Mouse (Mus musculus) 416B (cell line): ENCODE measurements around the gene Ccdc71l.

Experiments used
- DNase-seq: peaks from one replicate; pipeline ENCODE4 v3.0.0; 2011; ENCODE audit warnings: low read depth

Gene Ccdc71l

DNA sequence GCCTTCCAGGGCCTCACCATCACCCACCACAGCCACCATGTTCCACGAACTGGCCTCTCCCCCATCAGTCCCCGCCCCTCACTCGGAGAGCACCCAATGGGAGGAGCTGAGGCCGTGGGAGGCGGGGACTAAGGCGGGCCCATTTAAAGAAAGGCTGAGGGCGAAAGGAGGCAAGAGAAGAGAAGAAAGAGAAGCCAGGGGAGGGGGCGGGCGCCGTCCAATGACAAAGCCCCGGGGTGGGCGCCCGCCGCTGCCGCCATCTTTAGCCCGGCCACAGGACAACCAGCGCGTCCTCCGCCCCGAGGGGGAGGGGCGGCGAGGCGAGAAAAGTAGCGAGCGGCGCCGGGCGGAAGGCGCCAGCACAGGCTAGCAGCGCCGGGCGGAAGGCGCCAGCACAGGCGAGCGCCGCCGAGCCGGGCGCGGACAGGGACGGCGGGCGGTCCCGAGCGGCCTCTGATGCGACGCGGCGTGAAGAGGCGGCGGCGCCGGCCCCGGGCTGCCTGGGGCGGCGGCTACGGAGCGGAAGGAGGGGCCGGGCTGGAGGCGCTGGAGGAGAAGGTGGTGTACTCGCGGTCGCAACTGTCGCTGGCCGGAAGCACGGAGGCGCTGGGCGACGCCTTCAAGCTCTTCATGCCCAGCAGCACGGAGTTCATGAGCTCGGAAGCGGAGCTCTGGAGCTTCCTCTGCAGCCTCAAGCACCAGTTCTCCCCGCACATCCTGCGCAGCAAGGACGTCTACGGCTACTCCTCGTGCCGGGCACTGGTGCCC, at the start of gene Ccdc71l:
TSS of gene Ccdc71l (plus strand) at position 177 of the 768 bp plus-strand sequence.
- peak; percentile 87 for DNase-seq

DNA sequence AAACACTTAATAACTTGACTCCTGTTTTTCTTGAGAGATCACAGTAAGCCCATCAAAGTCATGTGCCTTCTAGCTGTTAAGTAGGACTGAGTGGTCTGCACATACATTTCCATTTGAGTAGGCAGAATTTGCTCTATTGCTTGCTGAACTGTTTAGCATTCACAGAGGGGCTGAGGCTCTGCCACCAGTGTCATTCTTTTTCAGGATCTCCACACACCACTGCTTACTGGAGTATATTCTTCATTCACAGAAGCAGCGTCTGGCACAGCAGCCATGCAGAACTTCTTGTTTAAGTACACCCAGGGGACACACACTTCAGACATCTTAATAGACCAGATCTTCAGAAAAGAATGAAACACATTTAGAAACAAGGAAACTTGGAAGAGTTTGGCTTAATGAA, 39.4 kb upstream of the Ccdc71l start:
- DNase-seq = no peak

DNA sequence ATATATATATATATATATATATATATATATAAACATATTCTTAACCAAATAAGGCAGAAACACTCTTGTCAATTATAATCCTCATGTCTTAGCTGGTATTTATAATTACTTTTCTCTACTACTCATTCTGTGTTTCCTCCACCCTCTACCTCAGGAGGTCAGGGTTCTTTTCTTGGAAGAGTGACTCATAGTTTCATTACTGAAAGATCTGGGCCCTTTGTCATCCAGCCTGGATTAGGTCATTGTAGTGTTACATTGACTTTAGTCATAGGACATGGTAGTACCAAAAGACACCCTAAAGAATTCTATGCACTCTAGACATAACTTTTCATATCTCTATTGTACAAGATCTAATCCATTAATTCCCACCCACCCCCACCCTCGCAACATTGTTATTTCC, 35.0 kb upstream of the Ccdc71l start:
- peak; percentile 37 for DNase-seq

DNA sequence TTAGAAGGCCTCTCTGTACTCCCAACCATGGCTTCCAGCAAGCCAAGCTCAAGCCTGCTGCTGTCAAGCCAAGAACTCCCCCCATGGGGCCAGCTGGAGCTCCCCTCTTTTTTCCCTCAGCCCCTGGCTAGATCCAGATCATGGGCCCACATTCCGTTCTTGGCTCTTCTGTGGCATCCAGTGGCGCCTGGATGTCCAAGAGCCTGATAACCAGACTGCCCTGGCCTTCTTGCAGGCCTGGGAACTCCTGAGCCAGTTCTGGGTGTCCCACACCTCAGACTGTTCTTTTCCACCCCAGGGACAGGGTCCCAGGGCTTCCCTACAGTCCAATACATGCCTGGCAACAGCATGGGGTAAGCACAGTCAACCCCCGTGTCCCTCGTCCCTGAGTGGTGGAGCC, 32.4 kb upstream of the Ccdc71l start:
- no peak for DNase-seq

DNA sequence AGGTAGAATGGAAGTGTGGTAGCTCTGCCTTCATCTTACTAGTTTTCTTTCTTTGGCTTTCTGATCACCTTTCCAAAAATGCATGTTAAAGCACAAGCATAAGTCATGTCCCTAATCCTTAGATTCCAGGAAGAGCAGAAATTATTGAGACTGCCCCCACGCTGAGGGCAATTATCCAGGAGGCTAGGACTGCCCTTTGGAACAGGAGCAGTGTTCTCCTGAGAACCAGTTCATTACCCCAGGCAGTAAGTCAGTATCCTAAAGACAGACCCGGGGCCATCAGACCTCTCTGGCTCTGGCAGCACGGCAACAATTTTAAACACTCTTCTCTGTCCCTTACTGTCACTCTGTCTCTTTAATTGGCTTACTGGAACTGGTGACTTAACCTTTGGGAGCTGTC, 30.0 kb upstream of the Ccdc71l start:
- DNase-seq = no peak

DNA sequence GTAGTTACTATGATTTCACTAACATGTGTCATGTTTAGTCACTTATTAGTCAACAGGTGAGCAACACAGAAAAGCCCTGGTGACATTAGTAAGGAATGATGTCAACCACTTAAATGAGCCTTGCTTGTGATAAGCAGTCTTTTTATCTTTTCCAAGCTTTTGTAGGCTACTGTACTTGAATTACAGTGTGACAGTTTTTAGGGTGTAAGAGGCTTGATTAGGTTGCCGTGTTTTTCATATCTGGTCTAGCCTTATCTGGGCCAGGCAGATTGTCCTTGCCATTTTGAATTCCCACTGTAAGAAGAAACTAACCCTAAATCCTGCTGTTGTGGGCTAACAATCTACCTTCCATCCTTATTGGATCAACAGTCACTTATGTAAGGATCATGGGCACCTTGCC, 26.6 kb upstream of the Ccdc71l start:
- no peak for DNase-seq

DNA sequence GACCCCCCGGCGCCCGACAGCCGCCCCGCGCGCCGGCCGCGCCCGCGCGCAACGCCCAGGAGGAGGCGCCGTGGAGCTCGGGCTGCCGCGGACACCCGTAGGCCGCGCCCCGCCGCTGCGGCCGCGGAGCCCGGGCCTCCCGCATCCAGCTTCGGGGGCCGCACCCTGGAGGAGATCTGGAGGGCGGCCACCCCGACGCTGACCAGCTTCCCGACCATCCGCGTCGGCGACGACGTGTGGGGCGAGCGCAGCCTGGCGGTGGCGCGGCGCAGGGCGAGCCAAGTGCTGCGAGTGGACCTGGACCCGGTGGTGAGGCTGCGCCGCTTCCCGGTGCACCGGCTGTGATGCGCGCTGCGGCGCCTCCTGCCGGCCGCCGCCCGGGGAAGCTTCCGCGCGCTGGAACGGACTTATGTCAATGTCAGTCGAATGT, 807 bp downstream of the Ccdc71l start:
- DNase-seq = peak; percentile 81

DNA sequence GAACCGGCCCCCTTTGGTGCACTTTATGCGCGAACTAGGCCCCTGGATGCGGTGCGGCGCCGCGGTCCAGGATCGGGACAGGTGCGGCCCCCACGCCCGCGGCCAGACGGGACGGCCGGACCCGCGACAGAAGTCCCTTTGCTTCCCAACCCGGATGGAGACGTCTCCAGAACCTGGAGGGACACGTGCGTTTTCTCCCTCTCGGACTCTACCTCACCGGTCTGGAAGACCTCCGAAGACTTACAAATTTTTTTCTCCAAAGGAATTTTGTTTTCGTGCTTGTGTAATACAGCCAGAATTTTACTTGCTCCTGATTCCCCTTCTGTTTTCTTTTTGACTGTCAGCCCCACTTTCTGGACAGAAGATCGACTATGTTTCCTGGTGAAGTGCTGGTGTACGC, 1.2 kb downstream of the Ccdc71l start:
- no peak for DNase-seq

DNA sequence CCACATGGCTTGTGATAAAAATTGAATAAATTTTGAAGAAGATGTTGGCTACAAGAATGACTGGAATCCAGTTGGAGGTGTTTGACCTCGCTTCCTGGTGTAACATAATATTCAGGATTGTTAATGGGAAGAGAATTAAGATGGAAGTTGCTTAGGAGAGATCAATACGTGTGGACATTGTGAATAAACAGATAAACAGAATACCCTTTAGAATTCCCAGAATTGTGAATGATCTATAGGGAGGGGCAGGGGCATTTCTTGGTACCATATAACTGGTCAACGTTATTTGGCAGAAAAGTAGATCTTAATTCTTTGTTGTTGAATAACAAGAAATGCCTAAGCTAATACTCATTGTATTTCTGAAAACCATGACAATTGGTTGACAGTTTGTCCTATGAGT, 2.0 kb downstream of the Ccdc71l start:
- DNase-seq = no peak

DNA sequence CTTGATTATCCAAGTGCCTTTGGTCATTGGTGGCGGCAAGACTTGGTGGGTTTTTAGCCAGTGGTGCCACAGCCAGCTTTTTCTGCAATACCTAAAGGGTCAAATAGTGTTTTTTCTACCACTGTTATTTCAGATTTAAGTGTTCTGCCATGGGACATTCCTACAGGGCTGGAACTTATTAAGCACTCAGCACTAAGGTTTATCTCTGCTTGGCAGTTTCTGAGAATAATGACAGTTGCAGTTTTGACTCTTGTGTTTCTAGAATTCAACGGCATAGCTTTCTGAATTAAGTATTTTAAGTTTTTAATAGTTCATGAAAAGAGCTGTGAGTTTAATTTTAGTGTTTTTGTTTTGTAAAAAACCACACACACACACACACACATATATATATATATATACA, 2.5 kb downstream of the Ccdc71l start:
- DNase-seq = no peak

DNA sequence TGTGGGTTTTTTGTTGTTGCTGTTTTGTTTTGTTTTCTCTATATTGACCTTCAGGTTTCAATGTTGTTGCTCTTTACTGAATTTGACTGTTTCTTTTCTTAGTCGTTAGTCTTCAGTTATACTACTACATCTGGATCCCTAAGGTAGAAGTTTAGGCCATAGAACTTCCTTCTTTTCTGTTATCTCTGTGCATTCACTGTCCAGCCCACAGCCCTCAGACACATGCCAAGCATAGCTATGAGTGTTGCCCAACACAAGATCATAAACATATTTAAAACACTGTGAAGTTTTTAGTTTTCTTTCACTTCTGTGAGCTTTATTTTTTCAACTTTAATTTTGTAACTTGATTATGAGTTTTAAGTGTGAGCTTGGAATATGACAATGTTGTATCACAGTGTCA, 41.0 kb downstream of the Ccdc71l start:
- DNase-seq = peak; percentile 8

DNA sequence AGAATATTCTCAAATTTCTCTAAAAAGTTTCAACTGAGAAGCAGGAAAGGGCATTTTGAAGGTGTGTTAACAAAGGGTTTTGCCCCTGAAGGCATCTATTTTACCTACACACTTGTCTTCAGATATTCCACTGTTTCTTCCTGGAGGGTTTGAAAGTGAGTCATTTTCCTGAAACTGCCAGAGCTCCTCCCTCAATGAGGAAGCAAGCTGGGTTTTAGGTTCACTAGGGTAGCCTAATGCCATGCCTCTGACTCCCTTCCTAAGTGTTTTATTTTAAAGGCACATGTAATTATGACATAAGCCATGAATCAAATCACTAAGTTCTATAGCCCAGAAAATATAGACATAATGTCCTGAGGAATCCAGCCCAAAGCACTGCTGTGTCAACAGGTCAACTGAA, 49.3 kb downstream of the Ccdc71l start:
- DNase-seq = peak; percentile 8

DNA sequence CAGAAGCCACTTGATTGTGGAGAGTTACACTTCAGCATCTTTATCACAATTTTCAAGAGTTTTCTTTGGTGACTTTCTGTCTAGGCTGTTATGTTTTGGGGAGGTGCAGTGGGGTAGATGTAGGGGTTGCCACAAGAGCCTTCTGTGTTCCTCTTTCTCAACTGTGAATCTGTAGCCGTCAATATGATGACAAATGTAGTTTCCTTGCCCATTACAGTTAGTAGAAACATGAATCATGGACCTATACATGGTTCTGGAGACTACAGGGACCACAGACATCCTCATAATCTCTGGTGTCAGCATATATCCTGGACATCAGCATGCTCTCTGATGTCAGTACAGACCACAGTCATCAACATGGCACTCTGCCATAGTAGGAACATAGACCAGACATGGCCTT, 52.5 kb downstream of the Ccdc71l start:
- peak; percentile 44 for DNase-seq
